Mouse (Mus musculus): ENCODE measurements around the gene Dusp16. TPM values are rescaled to one million over a fixed set of nuclear protein-coding genes. Genes with fewer than 3 reads are reported as not detected.
A peak's percentile ranks its signal among the peaks of the same experiment; 100 is the strongest.

Gene Dusp16
- polyA plus RNA-seq, 1 experiment from 2014 or later = 10.9 TPM

DNA sequence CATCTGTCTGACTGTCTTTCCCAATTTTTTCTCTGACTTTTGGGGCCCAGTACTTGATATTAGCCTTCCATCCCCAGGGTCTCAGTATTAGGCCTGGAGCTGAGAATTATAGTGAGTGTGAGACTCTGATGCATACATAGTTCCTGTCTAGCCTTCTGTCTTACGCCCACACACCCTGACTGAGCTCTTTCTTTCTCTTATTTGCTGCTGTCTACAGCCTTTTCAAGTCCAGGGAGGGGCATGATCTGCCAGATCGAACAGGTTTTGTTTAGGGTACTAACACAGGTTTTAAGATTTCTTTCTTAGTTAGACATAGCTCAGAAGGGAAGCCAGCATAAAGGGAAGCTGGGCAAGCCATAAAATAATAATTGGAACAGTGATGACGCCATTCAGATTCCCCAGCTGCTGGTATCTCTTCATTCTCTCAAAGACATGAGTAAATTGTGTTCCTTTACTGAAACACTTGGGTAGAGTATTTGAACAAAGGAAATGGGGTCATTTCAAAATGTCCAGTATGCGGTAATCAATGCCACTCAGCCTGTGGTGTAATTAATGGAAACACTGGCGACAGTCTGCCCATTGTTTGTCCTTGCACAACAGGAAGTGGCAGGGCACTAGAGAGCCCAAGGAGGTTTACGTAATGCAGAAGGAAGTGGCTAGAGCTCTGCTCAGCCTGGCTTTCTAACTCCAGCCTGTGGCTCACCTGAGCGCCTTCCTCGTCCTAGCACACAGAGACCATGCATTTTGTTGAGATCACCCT lies 91.8 kb downstream of the Dusp16 start:
- peaks cover 10% of the 10 kb centered on the region; the same call in 1 of the 2 replicates for H3K4me1 ChIP-seq (replicated peaks; ENCODE audit: control insufficient read depth, insufficient read depth, low read length)
- WGBS = 46% methylated on average over 8 of the region's 8 CpGs
- peak overlapping the region; percentile 81 for H3K27ac ChIP-seq (ENCODE audit: low read length)
- H3K9me3 ChIP-seq (ENCODE audit: control insufficient read depth, low read length) = no peaks in the 10 kb centered on the region
- no peak overlapping the region for H3K9ac ChIP-seq (ENCODE audit: low read length)
- peak overlapping the region; percentile 21 for H3K4me2 ChIP-seq (ENCODE audit: low read depth, low read length)
- peak; percentile 90 for ATAC-seq (ENCODE audit: low read depth)
- no peak overlapping the region for H3K4me3 ChIP-seq (ENCODE audit: low read length)
- no peaks in the 10 kb centered on the region for H3K27me3 ChIP-seq (ENCODE audit: control insufficient read depth, insufficient read depth, low read depth, low read length)
- H3K36me3 ChIP-seq (ENCODE audit: control insufficient read depth, insufficient read depth, low read length) = no peaks in the 10 kb centered on the region

DNA sequence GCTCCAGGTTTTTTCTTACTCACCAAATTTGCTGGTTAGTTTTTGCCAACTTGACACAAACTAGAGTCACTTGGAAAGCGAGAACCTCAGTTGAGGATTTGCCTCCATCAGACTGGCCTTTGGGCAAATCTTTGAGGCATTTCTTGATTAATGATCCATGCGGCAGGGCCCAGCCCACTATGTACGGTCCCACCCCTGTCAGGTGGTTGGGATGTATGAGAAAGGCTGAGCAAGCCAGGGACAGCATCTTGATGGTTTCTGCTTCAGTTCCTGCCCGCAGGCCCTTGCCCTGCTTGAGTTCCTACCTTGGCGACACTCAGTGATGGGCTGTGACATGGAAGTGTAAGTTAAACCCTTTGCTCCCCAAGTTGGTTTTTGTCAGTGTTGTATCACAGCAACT lies 94.2 kb downstream of the Dusp16 start:
- Histone ChIP-seq H3K4me2 (ENCODE audit: low read depth, low read length) (no peak overlapping the region), H3K36me3 (ENCODE audit: control insufficient read depth, insufficient read depth, low read length) (no peaks in the 10 kb centered on the region), H3K4me3 (ENCODE audit: low read length) (no peak overlapping the region), H3K4me1 (replicated peaks; ENCODE audit: control insufficient read depth, insufficient read depth, low read length) (peaks cover 12% of the 10 kb centered on the region; the same call in 1 of the 2 replicates), H3K27ac (ENCODE audit: low read length) (no peak overlapping the region), H3K9ac (ENCODE audit: low read length) (no peak overlapping the region), H3K27me3 (ENCODE audit: control insufficient read depth, insufficient read depth, low read depth, low read length) (no peaks in the 10 kb centered on the region), H3K9me3 (ENCODE audit: control insufficient read depth, low read length) (no peaks in the 10 kb centered on the region)
- 92% methylated on average over 5 of the region's 5 CpGs for WGBS
- ATAC-seq (ENCODE audit: low read depth) = no peak

DNA sequence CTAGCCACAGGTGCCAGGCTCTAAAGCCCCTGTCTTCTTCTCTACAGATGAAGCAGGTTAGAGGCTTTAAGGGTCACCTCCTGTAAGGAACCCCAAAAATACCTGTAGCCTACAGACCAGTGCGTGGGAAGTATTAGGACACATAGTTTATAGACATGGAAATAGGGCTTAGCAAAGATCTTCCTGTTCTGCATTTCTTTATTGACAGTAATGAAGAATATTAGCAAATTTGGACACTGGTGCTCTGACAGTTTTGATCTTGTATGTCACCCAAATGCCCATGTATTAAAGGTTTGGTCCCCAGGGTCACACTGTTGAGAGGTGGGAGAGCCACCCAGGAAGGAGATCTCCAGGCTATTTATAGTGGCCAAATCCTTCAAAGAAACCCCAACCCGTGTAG lies 95.9 kb downstream of the Dusp16 start:
- H3K9me3 ChIP-seq (ENCODE audit: control insufficient read depth, low read length) = no peaks in the 10 kb centered on the region
- H3K27ac ChIP-seq (ENCODE audit: low read length) = no peak overlapping the region
- H3K9ac ChIP-seq (ENCODE audit: low read length) = no peak overlapping the region
- no peak for ATAC-seq (ENCODE audit: low read depth)
- H3K4me3 ChIP-seq (ENCODE audit: low read length) = no peak overlapping the region
- H3K36me3 ChIP-seq (ENCODE audit: control insufficient read depth, insufficient read depth, low read length) = no peaks in the 10 kb centered on the region
- H3K4me2 ChIP-seq (ENCODE audit: low read depth, low read length) = no peak overlapping the region
- H3K27me3 ChIP-seq (ENCODE audit: control insufficient read depth, insufficient read depth, low read depth, low read length) = no peaks in the 10 kb centered on the region
- 72% methylated on average over 2 of the region's 2 CpGs for WGBS
- peaks cover 12% of the 10 kb centered on the region; the same call in 1 of the 2 replicates for H3K4me1 ChIP-seq (replicated peaks; ENCODE audit: control insufficient read depth, insufficient read depth, low read length)

DNA sequence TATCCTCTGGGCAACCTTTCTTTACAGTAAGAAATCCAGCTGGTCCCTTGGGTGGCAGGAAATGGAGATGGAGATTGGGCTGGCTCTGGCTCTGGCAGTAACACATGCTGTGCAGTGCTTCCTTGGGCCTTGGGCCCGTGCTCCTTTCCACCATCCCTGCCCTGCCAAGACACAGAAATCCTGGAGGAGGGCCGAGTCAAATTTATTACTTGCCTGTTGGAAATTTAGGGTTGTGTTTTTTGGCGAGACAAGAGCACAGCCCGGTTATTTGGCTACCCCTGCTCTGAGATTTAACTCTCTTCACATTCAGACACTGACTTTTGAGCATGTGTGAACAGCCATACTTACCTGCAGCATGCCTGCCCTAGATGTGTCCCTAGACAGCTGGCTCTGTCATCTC lies 96.3 kb downstream of the Dusp16 start:
- 69% methylated on average over 4 of the region's 4 CpGs for WGBS
- no peak overlapping the region for H3K9ac ChIP-seq (ENCODE audit: low read length)
- H3K27me3 ChIP-seq (ENCODE audit: control insufficient read depth, insufficient read depth, low read depth, low read length) = no peaks in the 10 kb centered on the region
- H3K4me1 ChIP-seq (replicated peaks; ENCODE audit: control insufficient read depth, insufficient read depth, low read length) = peaks cover 9% of the 10 kb centered on the region; the same call in 1 of the 2 replicates
- H3K4me2 ChIP-seq (ENCODE audit: low read depth, low read length) = no peak overlapping the region
- no peaks in the 10 kb centered on the region for H3K36me3 ChIP-seq (ENCODE audit: control insufficient read depth, insufficient read depth, low read length)
- H3K4me3 ChIP-seq (ENCODE audit: low read length) = no peak overlapping the region
- H3K27ac ChIP-seq (ENCODE audit: low read length) = no peak overlapping the region
- ATAC-seq (ENCODE audit: low read depth) = no peak
- no peaks in the 10 kb centered on the region for H3K9me3 ChIP-seq (ENCODE audit: control insufficient read depth, low read length)

DNA sequence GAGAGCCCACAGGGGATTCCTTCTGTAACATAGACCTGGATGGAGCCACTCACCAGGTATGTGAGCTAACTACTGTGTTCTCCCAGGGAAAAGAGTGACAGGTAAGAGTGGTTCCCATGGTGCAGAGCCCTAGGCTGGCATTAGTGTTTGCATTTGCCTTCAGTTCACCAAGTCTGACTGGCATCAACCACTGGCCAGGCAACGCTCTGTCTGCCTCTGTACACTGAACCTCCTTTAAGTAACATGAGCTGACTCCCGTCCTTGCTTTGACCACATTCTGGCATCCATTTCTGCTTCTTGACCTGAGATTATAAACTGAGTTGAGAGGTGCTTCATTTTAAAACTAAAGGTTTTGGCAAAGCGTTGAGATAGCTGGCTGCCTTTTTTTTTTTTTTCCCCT lies 96.8 kb downstream of the Dusp16 start:
- Histone ChIP-seq H3K9me3 (ENCODE audit: control insufficient read depth, low read length) (no peaks in the 10 kb centered on the region), H3K4me1 (replicated peaks; ENCODE audit: control insufficient read depth, insufficient read depth, low read length) (peaks cover 6% of the 10 kb centered on the region; the same call in 1 of the 2 replicates), H3K4me3 (ENCODE audit: low read length) (no peak overlapping the region), H3K4me2 (ENCODE audit: low read depth, low read length) (no peak overlapping the region), H3K36me3 (ENCODE audit: control insufficient read depth, insufficient read depth, low read length) (no peaks in the 10 kb centered on the region), H3K27ac (ENCODE audit: low read length) (no peak overlapping the region), H3K27me3 (ENCODE audit: control insufficient read depth, insufficient read depth, low read depth, low read length) (no peaks in the 10 kb centered on the region), H3K9ac (ENCODE audit: low read length) (no peak overlapping the region)
- 52% methylated on average over 3 of the region's 3 CpGs for WGBS
- 0 out of 2 replicates have a peak, but pooled peaks have one; percentile 36 for ATAC-seq (ENCODE audit: low read depth)

DNA sequence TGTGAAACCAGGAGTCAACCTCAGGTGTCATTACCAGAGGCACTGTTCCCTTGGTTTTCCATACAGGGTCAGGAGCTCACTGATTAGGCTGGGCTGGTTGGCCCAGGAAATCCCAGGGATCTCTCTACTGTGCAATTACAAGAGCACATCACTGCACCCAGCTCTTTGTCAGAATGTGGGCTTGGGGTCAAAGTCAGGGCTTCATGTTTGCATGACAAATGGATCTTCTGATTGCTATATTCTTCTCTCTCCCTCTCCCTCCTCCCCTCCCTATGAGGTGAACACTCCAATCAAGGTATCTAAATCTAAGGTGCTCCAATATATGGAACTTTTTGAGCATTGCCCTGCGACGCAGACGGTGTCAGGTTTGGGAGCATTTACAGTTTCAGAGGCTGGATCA lies 97.4 kb downstream of the Dusp16 start:
- no peak overlapping the region for H3K4me3 ChIP-seq (ENCODE audit: low read length)
- no peaks in the 10 kb centered on the region for H3K36me3 ChIP-seq (ENCODE audit: control insufficient read depth, insufficient read depth, low read length)
- H3K9ac ChIP-seq (ENCODE audit: low read length) = no peak overlapping the region
- no peak overlapping the region for H3K4me2 ChIP-seq (ENCODE audit: low read depth, low read length)
- no peaks in the 10 kb centered on the region for H3K9me3 ChIP-seq (ENCODE audit: control insufficient read depth, low read length)
- 95% methylated on average over 3 of the region's 3 CpGs for WGBS
- H3K27ac ChIP-seq (ENCODE audit: low read length) = no peak overlapping the region
- 0 out of 2 replicates have a peak, but pooled peaks cover 2% of the 10 kb centered on the region for H3K4me1 ChIP-seq (replicated peaks; ENCODE audit: control insufficient read depth, insufficient read depth, low read length)
- no peak for ATAC-seq (ENCODE audit: low read depth)
- H3K27me3 ChIP-seq (ENCODE audit: control insufficient read depth, insufficient read depth, low read depth, low read length) = no peaks in the 10 kb centered on the region

DNA sequence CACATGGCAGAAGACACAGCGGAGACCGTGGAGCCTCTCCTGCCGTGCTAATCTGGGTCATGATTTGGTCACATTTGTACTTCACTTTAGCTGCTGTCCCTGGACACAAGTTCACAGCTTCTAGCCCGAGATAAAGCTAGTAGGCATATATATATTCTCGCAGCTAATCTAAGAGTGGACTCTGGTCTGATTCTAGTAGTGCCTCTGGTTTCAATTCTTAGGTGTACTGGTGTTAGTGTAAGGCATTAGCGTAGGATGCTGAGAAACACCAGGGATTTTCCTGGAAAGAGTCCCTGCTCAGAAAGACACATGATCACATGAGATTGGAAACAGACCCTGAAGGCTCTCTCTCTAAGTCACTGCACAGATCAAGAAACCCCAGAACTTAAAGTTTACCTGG lies 97.9 kb downstream of the Dusp16 start:
- Histone ChIP-seq H3K4me1 (replicated peaks; ENCODE audit: control insufficient read depth, insufficient read depth, low read length) (0 out of 2 replicates have a peak, but pooled peaks cover 2% of the 10 kb centered on the region), H3K36me3 (ENCODE audit: control insufficient read depth, insufficient read depth, low read length) (no peaks in the 10 kb centered on the region), H3K4me2 (ENCODE audit: low read depth, low read length) (no peak overlapping the region), H3K9me3 (ENCODE audit: control insufficient read depth, low read length) (no peaks in the 10 kb centered on the region), H3K27me3 (ENCODE audit: control insufficient read depth, insufficient read depth, low read depth, low read length) (no peaks in the 10 kb centered on the region), H3K9ac (ENCODE audit: low read length) (no peak overlapping the region), H3K27ac (ENCODE audit: low read length) (no peak overlapping the region), H3K4me3 (ENCODE audit: low read length) (no peak overlapping the region)
- no peak for ATAC-seq (ENCODE audit: low read depth)
- WGBS = 86% methylated on average over 6 of the region's 6 CpGs

DNA sequence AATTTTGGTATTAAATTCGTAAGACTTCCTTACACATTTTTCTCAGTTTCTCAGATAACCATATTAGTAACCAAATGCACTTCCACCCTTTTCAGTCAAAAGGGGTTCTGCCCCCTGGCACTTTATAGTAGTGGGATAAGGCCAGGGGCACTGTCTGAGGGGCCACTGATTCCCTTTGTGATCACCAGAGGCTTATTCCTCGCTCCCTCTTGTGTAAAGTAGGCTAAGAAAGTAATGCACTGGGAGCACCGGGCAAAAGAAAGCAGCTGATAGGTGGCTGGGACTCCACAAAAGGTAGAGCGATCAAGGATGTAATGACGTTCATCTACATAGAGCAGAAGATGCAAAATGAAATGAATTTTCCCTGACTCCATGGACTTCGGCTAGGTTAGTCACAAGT lies 106.9 kb downstream of the Dusp16 start:
- no peaks in the 10 kb centered on the region for H3K27me3 ChIP-seq (ENCODE audit: control insufficient read depth, insufficient read depth, low read depth, low read length)
- H3K4me2 ChIP-seq (ENCODE audit: low read depth, low read length) = no peak overlapping the region
- H3K9ac ChIP-seq (ENCODE audit: low read length) = no peak overlapping the region
- no peak for ATAC-seq (ENCODE audit: low read depth)
- no peaks in the 10 kb centered on the region for H3K9me3 ChIP-seq (ENCODE audit: control insufficient read depth, low read length)
- no peak overlapping the region for H3K4me3 ChIP-seq (ENCODE audit: low read length)
- no peak overlapping the region for H3K27ac ChIP-seq (ENCODE audit: low read length)
- no peaks in the 10 kb centered on the region for H3K36me3 ChIP-seq (ENCODE audit: control insufficient read depth, insufficient read depth, low read length)
- 89% methylated on average over 6 of the region's 6 CpGs for WGBS
- H3K4me1 ChIP-seq (replicated peaks; ENCODE audit: control insufficient read depth, insufficient read depth, low read length) = no peaks in the 10 kb centered on the region

DNA sequence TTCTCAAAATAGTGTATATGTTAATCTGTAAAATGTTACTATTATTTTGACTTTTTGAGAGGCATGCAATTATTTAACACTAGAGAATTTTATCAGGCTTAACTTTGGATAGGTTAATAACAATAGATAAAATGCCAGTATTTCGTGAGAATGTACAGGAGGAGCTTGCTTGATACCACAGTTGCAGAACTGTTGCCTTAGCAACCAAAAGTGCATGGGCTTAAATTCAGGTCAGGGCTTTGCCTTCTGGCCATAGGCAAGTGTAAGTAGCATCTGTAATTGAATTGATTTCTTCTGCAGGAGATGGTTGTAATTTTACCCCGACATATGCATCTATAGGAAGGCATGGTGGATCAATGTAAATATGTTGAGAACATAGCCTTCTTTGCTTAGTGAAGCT lies 107.4 kb downstream of the Dusp16 start:
- no peaks in the 10 kb centered on the region for H3K27me3 ChIP-seq (ENCODE audit: control insufficient read depth, insufficient read depth, low read depth, low read length)
- H3K9ac ChIP-seq (ENCODE audit: low read length) = no peak overlapping the region
- no peaks in the 10 kb centered on the region for H3K4me1 ChIP-seq (replicated peaks; ENCODE audit: control insufficient read depth, insufficient read depth, low read length)
- WGBS = 60% methylated on average over 2 of the region's 2 CpGs
- no peak overlapping the region for H3K27ac ChIP-seq (ENCODE audit: low read length)
- no peaks in the 10 kb centered on the region for H3K9me3 ChIP-seq (ENCODE audit: control insufficient read depth, low read length)
- no peak overlapping the region for H3K4me3 ChIP-seq (ENCODE audit: low read length)
- no peaks in the 10 kb centered on the region for H3K36me3 ChIP-seq (ENCODE audit: control insufficient read depth, insufficient read depth, low read length)
- ATAC-seq (ENCODE audit: low read depth) = no peak
- no peak overlapping the region for H3K4me2 ChIP-seq (ENCODE audit: low read depth, low read length)
